In genomic region chr7:100979175-100979574, GRCm38 (mm10) we compare ENCODE assay signal across 9 mouse cellular contexts. TPM values are rescaled to one million over a fixed set of nuclear protein-coding genes. Genes with fewer than 3 reads are reported as not detected.
DNase-seq lines count a peak whose midpoint lies in the region; ATAC-seq lines count a peak whose summit lies in the region.
"Had no signal": no experiment of that assay in that cellular context is flagged by ENCODE, and none has a peak within 500 bp of the region (broad histone marks: within the 10 kb centered on the region; RNA-seq: fewer than 3 reads in every experiment).

No protein-coding gene starts in this region.

- peaks cover 23% of the 10 kb centered on the region; the same call in 1 of the 2 replicates for H3K4me1 ChIP-seq in kidney, embryonic 16.5 days (ENCODE audit: insufficient read depth, low read length)

- H3K4me2 ChIP-seq in kidney, embryonic 16.5 days (replicated peaks; ENCODE audit: low read depth, low read length): no peak overlapping the region
- H3K4me2 ChIP-seq: neural tube, embryonic 12.5 days had no signal

- DNase-seq in layer of hippocampus, adult 9-11 months: peak; percentile 49
- DNase-seq in layer of hippocampus, adult 9-10 months (ENCODE audit: low spot score): no peak
- DNase-seq in adrenal gland, adult 2 months: peak; percentile 78
- DNase-seq in heart, adult 18-20 months: peak; percentile 72 to 83
- DNase-seq in ovary, postnatal 10 days (ENCODE audit: low spot score): peak; percentile 47
- DNase-seq in retina, postnatal 1 day: no peak
- no peak for DNase-seq in c-Kit-positive CD71-positive TER-119-positive erythroid progenitor cells, embryonic 14.5 days (ENCODE audit: low spot score)

- 62% methylated on average over 2 of the region's 2 CpGs for WGBS in kidney, embryonic 16.5 days

- peak; percentile 62 for ATAC-seq in kidney, embryonic 16.5 days (ENCODE audit: low FRiP score, low TSS enrichment)

- H3K9ac ChIP-seq in kidney, embryonic 16.5 days (replicated peaks; ENCODE audit: low read length): no peak overlapping the region
- H3K9ac ChIP-seq: neural tube, embryonic 12.5 days had no signal

- H3K36me3 ChIP-seq in kidney, embryonic 16.5 days (ENCODE audit: insufficient read depth, low read length): no peaks in the 10 kb centered on the region
- H3K36me3 ChIP-seq: neural tube, embryonic 12.5 days had no signal

- H3K9me3 ChIP-seq in kidney, embryonic 16.5 days (ENCODE audit: low read length): no peaks in the 10 kb centered on the region
- H3K9me3 ChIP-seq: neural tube, embryonic 12.5 days had no signal

- H3K27ac ChIP-seq in kidney, embryonic 16.5 days (ENCODE audit: low read length): 0 out of 2 replicates have a peak overlapping the region, but pooled peaks have one; percentile 26
- H3K27ac ChIP-seq: neural tube, embryonic 12.5 days had no signal

- H3K4me3 ChIP-seq in kidney, embryonic 16.5 days (ENCODE audit: low read length): no peak overlapping the region
- H3K4me3 ChIP-seq: neural tube, embryonic 12.5 days had no signal

- peaks cover 7% of the 10 kb centered on the region; the same call in 1 of the 2 replicates for H3K27me3 ChIP-seq in kidney, embryonic 16.5 days (ENCODE audit: insufficient read depth, low read length)

RNA-seq across cellular contexts. Expression of gene P2ry6, which starts 4.7 kb away (rescaled TPM):
- total RNA-seq in adrenal gland, adult 2 months (2021): 10 to 100 TPM in 1 of 2 experiments, 1 to 10 TPM in 1; 5.3 to 12.6 TPM
- polyA plus RNA-seq in adrenal gland, adult 2 months (2012; rRNA removed): 32.3 and 34.3 TPM in 2 replicates
- 1 to 10 TPM; 3.2 TPM for total RNA-seq in heart, adult 18-20 months (2021)
- 4.8 and 5.2 TPM in 2 replicates for polyA plus RNA-seq in kidney, embryonic 16.5 days (2015; fragmentation: Nextera tagmentation; extraction: Ambion mirVana)

RNA-seq across cellular contexts. Expression of gene P2ry2, which starts 33.5 kb away (rescaled TPM):
- 1 to 10 TPM; 1.9 to 5.0 TPM for total RNA-seq in adrenal gland, adult 2 months (2021)
- polyA plus RNA-seq in adrenal gland, adult 2 months (2012; rRNA removed): 3.8 and 4.8 TPM in 2 replicates
- total RNA-seq in heart, adult 18-20 months (2021): 10 to 100 TPM; 19.5 to 20.1 TPM
- polyA plus RNA-seq in kidney, embryonic 16.5 days (2015; fragmentation: Nextera tagmentation; extraction: Ambion mirVana): 1.2 and 1.4 TPM in 2 replicates

RNA-seq across cellular contexts. Expression of gene Arhgef17, which starts 47.3 kb away (rescaled TPM):
- total RNA-seq in adrenal gland, adult 2 months (2021): 10 to 100 TPM; 76.4 to 81.7 TPM
- 99.6 and 118 TPM in 2 replicates for polyA plus RNA-seq in adrenal gland, adult 2 months (2012; rRNA removed)
- 10 to 100 TPM; 23.6 to 24.8 TPM for total RNA-seq in heart, adult 18-20 months (2021)
- 10.7 and 10.8 TPM in 2 replicates for polyA plus RNA-seq in kidney, embryonic 16.5 days (2015; fragmentation: Nextera tagmentation; extraction: Ambion mirVana)

Comparison
In these comparisons a context has a peak if more than half of its experiments do, and no peak if none do; other contexts are left out.
1. DNase-seq: peak in layer of hippocampus, adult 9-11 months (single experiment), adrenal gland, adult 2 months (single experiment), heart, adult 18-20 months (2 of 2) and ovary, postnatal 10 days (single experiment); none in layer of hippocampus, adult 9-10 months (single experiment), retina, postnatal 1 day (single experiment) and c-Kit-positive CD71-positive TER-119-positive erythroid progenitor cells, embryonic 14.5 days (single experiment).